Mouse (Mus musculus): Measurements from ENCODE around the gene Pid1.

- TF ChIP-seq GATA1 (IDR thresholded peaks at IDR 0.05; ENCODE audit: borderline replicate concordance, low read length) (no peak), FLI1 (IDR thresholded peaks at IDR 0.05; ENCODE audit: low read length) (no peak)
Measured at GRCm38 (mm10) chr1:84409514-84409913, 45.5 kb upstream of the Pid1 start.
